Mouse (Mus musculus) activated CD4-positive, CD25-positive, alpha-beta regulatory T cell, adult 4 months (primary cell): ENCODE measurements around the gene Copz2. TPM values are rescaled to one million over a fixed set of nuclear protein-coding genes. Genes with fewer than 3 reads are reported as not detected.
"Not testable (repeated sequence)": the region's sequence is repeated elsewhere in the genome, so short reads cannot be mapped to it uniquely, and the experiment has no call there.

Experiments
- ATAC-seq: one replicate; pipeline ENCODE4 v1.8.0; 2017
- polyA plus RNA-seq, 2 experiments: library from polyadenylated mRNA; unstranded; fragments of 100-300 nt; shearing (Covaris generic); gene quantifications; one replicate each; pipeline ENCODE4 v1.2.1; 2017

Copz2 gene
- not detected for polyA plus RNA-seq

DNA sequence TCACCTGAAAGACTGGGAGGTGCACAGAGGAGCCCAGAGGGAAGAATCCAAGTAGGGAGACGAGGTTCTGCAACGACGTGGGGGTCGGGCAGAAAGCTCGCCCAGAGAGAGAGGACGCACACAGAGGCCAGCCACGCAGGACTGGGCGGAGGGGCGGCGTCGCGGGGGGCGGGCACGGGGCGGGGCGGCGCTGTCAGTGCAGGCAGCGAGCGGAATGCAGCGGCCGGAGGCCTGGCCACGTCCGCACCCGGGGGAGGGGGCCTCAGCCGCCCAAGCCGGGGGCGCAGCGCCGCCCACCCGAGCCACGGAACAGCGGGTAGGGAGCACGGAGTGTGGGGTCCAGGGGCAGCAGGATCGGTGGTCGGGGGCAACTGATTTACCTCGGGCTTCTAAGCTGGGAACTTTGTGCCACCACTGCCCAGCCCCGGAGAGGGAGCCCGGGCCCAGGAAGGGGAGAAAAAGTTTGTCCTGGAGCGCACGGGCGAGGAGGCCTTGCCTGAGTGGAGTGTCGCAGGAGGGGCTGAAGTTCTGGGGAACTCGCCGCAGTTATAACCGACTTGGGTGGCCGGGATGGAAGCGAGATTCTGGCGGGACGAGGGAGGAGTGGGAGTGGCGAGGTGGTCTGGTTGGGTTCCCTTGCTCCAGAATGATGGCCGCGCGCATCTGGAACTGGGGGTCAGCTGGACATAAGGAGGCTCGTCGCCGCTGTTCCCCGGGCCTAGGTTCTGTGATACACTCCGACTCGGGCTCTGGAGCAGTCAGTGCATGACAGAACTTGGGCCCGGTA, at the start of gene Copz2:
TSS of gene Copz2 (plus strand) at position 190 of the 787 bp plus-strand sequence.
- no peak for ATAC-seq

DNA sequence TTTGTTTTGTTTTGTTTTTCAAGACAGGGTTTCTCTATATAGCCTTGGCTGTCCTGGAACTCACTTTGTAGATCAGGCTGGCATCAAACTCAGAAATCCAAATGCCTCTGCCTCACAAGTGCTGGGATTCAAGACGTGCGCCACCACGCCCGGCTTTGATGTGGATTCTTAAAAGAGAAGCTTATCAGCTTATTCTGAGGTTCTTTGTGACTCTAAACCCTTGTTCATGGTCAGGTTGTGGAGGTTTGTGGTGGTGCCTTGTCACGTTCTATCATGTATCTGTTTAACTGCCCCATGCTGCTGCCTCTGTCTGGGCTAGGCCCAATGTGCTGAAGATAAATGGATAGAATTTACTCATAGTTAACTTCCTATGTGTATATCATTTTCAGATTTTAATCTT, 44.1 kb upstream of the Copz2 start:
- ATAC-seq, result no peak

DNA sequence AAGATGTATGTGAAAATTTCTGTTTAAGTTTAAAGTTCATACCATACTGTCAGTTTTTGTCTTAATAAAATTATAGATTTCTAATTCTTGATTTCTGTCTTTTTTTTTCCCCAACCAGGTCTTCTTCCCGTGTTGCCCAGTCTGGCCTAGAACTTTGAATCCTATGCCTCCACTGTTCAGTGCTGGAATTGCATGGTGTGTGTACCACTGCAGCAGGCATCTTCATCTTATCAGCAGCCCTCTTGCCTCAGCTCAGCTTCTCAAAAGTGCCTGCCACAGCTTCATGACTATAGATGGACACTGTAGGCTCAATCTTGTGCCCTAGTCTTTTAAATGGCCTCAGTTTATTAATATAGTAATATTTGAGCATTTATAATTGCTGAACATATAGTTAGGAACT, 41.6 kb upstream of the Copz2 start:
- ATAC-seq, result no peak

DNA sequence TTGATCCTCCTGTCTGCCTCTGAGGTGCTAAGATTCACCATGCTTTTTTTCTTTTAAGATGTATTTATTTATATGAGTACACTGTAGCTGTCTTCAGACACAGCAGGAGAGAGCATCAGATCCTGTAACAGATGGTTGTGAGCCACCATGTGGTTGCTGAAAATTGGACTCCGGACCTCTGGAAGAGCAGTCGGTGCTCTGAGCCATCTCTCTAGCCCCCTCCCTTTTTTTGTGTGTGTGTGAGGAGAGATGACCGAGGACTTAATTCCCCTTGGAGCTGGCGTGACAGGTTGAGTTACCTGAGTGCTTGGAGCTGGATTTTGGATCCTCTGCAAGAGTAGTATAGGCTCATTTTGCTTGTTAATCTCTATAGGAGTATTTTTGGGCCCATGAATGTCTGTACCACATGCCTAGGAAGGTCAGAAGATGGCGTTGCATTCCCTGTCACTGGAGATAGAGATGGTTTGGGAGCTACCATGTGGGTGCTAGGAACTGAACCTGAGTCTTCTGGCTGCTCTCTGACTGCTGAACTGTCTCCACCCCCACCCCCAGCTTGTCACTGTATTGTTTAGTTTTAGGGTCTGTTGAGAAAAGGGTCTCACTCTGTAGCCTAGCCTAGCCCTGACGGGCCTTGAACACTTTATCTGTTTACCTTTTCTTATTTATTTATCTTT, 40.0 kb upstream of the Copz2 start:
- no peak for ATAC-seq

DNA sequence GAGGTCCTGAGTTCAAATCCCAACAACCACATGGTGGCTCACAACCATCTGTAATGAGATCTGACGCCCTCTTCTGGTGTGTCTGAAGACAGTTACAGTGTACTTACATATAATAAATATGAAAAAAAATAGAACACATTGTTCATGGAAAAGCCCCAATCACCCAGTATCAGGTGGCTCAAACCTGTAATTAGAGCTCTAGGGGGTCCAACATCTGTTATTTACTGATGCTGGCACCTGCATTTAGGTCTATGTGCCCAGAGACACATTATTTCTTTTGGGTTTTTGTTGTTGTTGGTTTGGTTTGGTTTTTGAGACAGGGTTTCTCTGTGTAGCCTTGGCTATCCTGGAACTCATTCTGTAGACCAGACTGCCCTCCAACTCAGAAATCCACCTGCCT, 38.5 kb upstream of the Copz2 start:
- ATAC-seq, result not testable (repeated sequence)

DNA sequence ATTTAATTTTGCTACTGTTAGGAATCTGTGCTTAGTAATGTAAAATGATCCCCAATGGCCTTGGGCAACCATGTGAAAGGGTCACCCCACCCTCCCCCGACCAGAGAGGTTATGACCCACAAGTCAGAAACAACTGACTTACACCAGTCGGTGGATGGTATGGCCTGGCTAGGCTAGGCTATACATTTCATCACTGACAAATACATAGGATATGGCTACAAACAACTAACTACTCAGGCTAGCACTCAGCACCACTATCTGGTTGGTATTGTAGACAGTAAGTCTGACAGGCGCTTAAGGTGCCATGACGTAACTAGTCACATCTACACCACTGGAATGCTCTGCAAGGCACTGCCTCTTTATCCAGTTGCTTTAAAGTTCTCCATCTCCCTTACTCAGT, 36.2 kb upstream of the Copz2 start:
- ATAC-seq, result no peak

DNA sequence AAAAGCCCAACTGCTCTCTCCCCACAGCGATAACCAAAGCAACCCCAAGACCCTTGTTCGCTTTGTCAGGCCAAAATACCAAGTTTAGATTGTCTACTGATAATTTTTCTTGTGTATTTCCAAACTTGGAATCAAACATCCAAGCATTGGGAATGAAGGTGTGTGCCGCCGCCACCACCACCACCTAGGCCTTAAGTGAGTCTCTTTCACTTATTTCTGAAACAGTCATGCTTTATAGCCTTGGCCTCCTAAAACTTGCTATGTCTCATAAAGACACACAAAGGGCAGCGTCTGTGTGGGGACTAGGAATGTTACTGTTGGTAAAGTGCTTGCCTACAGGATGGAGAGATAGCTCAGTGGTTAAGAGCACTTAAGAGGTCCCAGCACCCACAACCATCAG, 35.8 kb upstream of the Copz2 start:
- no peak for ATAC-seq

DNA sequence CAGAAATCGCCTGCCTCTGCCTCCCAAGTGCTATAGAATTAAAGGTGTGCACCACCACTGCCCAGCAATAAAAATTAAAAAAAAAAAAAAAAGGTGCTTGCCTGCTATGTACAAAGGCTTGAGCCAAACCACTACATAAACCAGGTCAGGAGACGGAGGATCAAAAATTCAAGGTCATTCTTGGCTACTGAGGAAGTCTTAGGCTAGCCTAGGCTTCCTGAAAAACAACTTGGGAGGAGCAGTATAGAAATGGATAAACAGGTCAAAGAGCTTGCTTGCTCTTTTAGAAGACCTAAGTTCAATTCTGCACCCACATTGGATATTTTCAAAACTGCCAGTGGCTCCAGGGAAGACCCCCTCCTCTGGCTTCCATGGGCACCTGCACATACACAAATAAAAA, 35.2 kb upstream of the Copz2 start:
- ATAC-seq, result no peak

DNA sequence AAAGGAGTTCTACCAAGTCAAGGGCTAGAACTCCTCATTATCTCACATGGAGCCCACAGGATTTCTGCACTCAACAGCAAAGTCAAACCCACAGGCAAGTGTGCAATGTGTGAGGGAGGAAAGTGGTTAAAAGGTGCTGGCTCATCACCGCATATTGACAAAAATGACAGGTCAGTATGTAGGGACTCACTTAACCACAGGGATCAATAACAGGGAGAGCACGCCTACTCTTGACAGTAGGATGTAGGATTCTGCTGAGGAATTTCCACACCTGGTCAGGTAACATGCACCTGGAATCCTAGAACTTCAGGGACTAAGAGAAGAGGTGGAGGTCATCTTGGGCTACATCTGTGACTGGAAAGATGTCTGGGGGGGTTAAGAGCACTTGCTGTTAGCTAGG, 33.8 kb upstream of the Copz2 start:
- no peak for ATAC-seq

DNA sequence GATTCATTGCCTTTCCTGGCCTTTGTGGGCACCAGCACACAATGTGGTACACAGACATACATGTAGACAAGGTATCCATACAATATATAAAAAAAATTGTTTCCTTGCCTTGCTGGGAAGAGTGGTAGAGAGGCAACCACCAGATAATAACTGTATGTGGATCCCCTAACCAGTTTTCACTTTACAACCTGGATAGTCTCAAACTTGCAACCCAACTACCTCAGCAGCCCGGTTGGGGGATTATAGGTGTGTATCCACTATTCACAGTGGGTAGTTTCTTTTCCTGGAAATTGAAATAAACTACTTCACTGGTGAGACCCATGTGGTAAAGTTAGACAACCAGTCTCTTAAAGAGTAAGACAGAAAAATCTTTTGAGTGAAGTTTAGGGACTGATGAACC, 33.2 kb upstream of the Copz2 start:
- no peak for ATAC-seq

DNA sequence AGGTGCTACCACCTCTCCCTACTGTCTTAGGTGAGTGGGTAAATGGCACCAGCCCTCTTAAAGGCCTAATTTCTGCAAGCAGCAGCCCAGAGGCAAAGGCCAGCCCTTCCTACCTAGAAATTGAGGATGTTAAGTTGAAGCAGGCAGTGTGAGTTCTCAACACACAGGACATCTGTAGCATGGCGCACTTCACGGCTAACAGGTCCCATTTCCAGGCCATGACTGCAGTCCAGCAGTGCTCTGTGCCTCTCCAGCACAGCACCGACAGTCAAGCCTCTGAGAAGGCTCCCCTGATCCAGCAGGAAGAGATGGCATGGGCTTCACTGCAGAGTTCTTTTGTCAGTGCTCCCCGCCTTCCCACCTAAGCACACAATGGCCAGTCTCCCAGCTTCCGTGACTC, 32.7 kb upstream of the Copz2 start:
- no peak for ATAC-seq

DNA sequence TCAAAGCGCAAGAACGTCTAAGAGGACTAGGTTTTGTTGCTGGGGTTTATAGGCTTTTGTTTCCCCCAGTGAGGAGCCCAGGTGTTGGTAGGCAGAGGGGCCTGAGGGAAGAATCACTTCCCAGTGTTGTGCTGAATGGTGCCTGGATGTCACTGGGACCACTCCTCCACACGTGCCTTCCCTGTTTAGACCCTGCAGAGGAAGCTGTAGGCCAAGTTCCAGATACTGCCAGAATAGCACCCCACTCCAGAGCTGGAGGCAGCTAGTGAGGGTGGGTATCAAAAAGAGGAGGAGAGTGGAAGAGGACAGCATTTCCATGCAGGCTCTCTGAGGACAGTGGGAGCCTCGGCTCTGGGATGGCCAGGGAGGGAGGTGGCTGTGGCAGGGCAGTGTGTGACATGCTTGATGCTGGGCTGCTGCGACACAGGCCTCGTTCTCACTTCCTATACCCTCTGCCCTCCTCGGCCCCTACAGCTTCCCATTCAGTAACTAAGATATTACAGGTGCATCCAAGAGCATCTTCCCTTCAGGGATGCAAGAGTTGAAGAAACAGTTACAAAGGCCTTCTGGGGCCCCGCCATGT, 31.5 kb upstream of the Copz2 start:
- no peak for ATAC-seq

DNA sequence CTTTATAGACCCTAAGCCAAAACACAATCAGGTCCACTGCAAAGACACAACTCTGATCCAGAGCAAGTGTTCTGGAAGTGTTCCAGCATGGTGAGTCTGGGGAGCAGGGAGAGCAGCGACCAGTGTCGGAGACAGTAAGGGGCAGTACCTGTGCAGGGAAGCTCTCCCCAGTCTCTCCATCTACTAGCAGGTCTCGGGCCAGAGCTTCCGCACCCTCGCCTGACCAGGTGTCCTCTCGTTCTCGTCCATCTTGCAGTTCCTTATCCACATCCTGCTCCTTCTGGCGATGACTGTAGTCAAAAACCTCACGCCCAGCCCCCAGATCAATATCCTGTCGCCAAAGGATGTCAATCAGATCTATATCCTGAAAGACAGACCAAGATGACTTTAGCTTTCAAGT, 27.7 kb upstream of the Copz2 start:
- ATAC-seq, result no peak

DNA sequence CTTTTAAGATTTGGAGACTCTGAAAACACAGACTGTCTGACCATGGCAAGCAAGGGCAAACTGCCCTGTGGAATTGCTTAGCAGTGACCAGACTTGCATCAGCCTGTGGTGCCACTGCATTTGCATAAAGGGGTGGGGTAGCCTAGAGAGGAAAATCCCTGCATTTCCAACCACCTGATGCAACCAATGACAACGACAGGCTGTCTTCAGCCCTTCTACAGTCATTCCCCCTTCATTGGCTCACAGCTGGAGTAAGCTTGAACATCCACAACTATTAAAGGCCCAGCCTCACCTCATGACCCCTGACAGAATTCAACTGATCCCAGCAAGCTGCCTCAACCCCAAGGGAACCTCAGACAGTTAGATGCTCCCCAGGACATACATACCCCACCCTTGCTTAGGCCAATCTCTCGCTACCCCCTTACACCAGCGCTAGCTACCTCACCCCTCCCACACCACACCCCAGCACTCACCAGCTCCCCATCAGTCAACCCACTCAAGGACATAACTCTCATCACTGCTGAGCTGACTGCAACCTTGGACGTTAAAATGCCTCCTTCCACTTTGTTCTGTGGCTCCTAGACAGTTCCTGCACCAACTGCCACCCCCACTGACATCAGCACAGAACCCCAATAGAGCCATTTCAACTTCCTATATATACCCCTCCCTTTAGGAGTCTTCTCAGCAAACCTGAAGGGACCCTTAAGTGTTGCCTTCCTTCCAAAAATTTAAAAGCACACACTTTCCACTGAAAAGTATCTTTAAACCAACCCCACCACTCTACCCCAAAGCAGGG, 26.8 kb upstream of the Copz2 start:
- no peak for ATAC-seq

DNA sequence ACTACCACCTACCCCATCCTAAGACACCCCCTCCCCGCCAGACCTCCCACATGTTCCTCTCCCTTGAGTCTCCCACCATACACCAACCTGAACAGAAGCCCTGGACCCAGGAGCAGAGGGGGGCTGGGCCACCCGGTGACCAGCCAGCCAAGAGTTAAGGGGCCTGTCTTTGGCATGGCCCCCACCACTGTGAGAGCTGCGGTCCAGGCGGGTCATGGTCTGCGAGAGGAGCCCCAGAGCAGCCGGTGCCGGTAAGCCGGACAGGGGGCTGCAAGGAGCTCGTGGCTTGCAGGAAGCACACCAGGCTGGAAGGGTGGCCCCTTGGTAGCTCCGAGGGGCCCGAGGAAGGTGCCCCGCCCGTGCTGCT, 26.2 kb upstream of the Copz2 start:
- no peak for ATAC-seq

DNA sequence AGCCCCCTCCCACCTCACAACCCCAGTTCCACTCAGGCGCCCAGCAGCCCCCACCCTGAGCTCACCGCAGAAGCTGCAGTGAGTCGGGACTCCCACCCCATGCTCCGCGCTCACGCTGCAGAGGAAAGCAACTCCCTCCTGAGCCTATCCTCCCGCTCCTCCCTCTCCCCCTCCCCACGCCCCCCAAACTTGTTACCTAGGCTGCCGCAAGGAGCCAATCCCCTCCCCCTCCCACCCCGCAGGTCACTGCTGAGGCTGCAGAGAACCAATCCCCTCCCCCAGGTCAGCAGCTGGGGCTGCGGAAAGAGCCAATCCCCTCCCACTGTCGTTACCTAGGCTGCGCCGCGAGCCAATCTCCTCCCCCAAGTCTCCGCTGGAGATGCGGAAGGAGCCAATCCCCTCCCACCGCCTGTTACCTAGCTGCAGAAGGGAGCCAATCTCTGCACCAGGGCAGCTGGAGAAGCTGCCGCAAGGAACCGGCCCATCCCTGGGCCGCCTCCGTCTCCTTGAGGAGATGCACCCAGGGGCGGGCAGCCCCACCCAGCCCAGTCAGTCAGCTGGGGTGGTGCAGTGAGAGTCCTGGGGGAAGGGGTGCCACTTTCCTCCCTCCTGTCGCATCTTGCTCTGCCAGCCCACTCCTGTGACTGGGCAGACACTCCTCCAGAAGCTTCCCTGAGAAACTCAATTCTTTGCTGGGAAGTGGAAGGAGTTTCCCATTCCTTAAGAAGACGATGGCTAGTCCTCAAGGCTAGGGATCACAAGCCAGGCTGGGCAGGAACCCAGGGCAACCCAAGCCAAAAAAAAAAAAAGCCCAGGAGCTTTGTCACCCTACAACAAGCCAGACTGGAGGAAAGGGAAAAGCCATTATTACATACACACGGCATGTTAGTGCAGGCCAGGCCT, 25.5 kb upstream of the Copz2 start:
- peak; percentile 97 for ATAC-seq

DNA sequence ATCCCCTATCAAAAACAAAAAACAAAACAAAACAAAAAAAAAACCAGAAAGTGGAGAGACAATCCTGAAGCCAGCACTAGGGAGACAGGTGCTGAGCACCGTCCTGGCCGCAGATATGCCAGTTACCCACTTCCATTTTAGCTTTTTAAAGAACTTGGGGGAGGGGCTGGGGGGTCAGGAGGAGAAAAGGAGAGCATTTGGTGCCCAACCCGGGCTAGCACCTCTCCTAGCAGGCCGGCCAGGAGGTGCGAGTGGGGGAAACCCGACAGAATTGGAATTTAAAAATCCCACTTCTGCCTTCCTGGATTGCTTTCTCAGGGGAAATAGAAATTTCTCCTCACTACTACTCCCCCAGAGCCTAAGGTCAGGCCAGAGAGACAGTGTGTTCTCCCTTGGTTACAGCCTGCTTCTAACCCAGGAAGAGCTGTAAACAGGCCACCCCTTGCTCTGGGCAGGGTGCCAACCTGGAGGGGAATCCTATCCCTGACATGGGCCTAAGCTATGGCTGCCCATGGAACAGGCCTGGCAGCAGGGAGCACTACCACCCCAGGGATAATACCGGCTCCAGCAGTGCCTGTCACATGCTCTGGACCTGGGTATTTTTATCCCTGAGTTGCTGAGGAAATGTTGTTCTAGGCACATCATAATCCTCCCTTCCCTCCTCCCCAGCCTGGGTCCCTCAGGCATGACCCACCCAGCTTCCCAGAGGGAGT, 24.7 kb upstream of the Copz2 start:
- ATAC-seq, result no peak

DNA sequence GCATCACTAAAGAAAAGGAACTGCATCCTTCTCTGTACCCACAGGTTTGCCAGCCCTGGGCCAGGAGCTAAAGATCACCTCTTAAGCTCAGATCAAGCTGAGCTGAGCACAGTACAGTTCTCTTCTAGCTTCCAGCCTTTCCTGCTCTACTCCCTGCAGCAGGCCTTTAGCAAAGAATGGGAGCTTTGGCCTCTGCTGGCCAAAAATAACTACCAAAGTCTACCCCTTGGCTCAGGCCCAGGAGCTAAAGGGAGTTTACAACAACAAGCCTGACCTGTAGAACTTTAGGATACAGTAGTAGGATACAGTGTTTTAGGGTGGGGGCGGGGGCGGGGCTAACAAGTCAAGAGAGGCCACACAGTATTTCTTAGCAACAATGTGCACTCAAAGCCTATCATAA, 23.2 kb upstream of the Copz2 start:
- ATAC-seq, result no peak

DNA sequence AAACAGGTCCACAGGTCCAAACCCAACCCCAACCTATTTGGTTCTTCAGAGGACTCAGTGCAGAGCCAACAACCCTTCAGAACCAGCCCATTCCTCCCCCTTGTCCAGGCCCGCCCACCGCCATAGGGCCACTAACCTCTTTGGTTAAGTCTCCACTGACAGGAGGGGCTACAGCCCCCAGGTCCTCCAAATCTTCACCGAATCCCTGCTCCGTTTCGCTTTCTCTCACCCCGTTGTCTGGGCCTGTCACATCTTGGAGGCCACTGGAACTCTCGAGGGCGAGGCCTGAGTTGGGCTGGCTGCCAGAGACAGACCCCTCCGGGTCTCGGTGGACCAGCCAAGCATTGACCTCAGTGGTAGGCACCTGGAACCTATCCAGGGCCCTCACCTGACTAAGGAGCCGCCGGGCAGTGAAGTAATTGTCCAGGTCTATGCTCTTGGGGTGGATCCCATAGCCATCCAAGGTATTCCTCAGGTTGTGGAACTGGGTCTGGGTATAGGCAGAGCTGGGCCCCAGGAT, 22.5 kb upstream of the Copz2 start:
- no peak for ATAC-seq

DNA sequence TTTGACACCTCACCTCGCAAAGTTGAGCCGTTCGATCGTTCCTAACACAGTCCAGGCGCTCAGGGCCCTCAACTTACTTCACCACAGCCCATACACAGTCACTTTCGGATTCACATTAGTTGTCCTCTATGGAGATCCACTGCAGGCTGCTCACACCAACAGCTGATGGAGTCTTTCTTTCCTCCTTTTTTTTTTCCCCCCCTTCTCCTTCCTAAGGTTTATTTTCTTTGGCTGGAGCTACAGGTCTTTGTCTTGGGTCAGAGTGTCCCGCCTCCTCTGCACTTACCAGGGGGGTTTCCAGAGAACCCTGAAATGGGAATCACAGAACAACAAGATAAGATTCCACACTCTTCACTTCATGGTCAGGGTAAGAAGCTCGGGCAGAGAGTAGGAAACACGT, 21.8 kb upstream of the Copz2 start:
- ATAC-seq, result no peak

DNA sequence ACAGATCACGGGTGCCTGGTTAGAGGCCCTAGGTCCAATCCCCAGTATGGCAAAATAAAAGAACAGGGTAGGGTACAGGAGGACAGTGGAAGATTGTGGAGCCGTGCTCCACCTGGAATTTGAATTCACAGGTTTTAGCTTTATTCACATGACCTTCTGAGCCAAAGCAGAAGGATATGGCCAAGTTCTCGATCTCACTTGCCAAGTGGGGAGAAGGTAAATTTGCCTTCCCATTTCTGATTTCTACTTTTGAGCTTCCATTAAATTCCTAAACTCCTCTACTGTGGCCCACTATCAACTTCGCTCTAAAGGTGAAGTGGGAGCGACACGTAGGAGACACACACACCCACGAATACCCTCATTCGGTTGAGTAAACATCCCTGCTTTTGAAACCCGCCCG, 20.8 kb upstream of the Copz2 start:
- no peak for ATAC-seq
